Mouse (Mus musculus) megakaryocyte-erythroid progenitor cell, adult 5-6 weeks (primary cell): ENCODE data around the gene Agbl4. TPM values are rescaled to one million over a fixed set of nuclear protein-coding genes. Genes with fewer than 3 reads are reported as not detected.

ENCODE experiments used
- ATAC-seq: replicated peaks from 2 replicates; pipeline ENCODE4 v1.8.0; 2016; ENCODE audit warnings: mild to moderate bottlenecking, inconsistent platforms; ENCODE audit not compliant: severe bottlenecking, poor library complexity, low FRiP score, low TSS enrichment
- total RNA-seq, 2 experiments: library from RNA; stranded (forward) in 1 of 2; stranded (reverse) in 1 of 2; fragments of 200-1000, 215-1000 nt in 1 of 2; fragments of >200 nt in 1 of 2; fragmentation: Nextera tagmentation in 1 of 2; gene quantifications; 2 replicates each; pipeline ENCODE4 v1.2.3; 2014 to 2017

The Agbl4 gene
- total RNA-seq, 2 experiments from 2014 or later = not detected

DNA sequence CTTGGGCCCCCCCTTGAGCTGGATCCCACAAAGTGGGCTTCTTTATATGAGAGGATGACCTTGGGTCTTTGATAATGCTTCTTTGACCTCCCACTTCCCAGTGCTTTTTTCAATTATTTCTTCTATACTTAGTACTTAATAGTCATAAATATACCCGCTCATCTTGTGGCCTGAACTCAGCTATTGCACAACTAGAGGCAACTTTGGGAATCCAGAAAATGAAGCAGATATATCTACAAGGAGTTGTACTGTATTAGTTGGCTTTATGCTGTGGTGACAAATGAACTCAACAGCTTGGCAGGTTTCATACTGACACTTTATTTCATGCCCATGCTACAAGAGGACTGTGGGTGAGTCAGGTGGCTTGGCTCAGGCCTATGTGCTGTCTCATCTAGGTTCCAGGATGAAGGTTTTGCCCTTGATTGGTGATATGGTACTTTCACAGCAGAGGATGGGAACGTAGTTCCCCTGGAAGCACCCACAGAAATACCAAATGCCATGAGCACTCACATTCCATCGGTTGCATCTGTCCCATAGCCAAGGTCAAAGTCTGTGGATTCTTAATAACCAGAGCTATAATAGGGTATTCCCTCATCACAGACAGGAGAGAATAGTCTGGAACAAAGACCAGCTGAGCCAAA, 1197.3 kb downstream of the Agbl4 start:
- no peak for ATAC-seq

GRCm38 (mm10) chr4:111597249-111597661, 1199.8 kb downstream of the Agbl4 start:
- no peak for ATAC-seq

GRCm38 (mm10) chr4:111597986-111598385, 1200.5 kb downstream of the Agbl4 start:
- no peak for ATAC-seq

DNA sequence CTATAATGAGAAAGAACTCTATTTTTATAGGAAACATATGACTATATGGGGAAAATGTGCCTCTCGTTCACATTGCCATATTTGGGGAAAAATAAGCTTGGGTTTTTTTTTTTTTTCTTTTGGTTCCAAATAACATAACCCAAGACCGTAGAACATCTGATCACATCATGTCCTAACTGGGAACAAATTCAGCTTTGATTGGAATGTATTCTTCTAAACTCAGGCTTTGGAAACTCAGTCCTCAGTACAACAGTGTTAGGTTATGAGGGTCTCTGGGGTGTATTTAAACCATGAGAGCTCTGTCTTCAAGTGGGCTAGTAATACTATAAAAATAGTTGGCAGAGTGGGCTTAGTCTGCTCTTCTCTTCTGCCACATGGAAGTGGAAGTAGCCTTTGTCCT, 1205.7 kb downstream of the Agbl4 start:
- ATAC-seq = no peak

DNA sequence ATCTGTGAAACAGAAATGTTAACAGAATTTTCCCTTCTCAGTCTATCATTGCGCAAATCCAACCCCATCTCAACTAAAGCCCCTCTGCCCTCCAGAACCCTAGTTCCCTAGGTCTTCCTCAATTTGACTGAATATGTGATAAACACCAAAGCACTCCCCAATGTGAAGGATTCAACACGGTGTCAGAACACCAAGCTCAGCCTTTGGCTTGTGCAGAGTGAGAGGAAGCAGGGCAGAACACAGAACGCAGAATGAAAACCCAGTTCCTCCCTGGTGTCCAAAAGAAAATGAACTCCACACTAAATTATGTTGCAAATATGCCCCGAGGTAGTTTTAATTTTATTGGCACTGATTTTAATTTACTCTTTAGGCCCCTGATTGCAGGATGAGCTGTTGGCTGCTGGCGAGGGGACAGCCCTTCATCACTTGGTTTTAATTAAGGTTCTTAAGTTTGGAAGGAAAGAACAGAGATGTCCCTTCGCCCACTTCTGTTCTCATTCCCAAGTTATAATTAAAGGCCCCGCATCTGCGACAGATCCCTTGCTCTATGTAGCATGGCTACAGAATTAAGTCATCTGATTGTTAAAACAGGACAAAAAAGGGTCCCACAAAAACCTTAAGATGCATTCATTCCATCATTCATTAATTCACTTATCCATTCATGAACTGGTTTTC, 1210.5 kb downstream of the Agbl4 start:
- no peak for ATAC-seq

GRCm38 (mm10) chr4:111621865-111622264, 1224.4 kb downstream of the Agbl4 start:
- ATAC-seq = no peak

DNA sequence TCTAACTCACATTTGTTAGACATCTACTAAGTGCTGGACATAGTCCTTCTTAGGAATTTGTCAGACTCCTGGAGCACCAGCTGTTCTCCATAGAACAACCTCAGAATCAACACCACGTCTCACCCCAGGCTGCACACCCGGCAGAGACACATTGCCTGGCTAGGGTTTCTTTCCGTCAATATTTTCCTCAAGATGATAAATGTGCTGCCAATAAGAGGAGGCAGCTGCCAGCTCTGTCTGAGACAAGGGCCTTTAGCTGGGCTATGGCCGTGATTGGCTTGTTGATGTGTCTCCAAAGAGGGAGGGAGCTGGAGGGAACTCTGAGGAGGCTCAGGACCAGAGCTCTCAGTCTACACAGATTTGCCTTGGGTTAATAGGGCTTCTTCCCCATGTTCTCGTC, 1227.5 kb downstream of the Agbl4 start:
- ATAC-seq = no peak

GRCm38 (mm10) chr4:111626118-111626830, 1228.8 kb downstream of the Agbl4 start:
- peak; percentile 87 for ATAC-seq

- no peak for ATAC-seq
These were observed 1235.2 kb downstream of the Agbl4 start for GRCm38 (mm10) chr4:111632615-111633014.

DNA sequence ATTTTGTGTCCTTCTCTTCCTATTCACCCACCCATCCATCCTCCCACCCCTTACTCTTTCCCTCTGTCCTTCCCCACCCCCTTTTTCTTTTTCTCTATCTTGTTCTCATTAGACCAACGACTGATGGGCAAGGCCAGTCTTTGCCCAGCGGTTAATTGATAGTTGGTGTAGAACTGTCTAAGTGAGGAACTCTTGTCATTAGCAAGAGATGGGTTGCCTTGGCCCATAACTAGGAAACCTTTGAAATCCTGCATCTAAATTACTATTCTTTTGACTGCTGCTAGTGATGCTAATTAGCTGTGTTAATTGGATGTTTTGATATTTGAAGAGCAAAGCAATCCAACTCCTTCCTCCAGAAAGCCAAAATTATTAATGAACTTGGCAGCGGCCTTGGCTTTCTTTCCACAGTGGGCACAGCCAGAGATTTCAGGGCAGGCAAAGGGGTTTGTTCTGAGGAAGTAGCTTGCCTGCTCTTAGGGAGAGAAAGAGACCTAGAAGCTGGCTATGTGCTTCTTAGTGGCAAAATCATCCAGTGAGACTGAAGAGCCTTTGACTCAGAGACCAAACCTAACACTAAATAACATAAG, 1238.2 kb downstream of the Agbl4 start:
- no peak for ATAC-seq

GRCm38 (mm10) chr4:111638948-111639708, 1241.7 kb downstream of the Agbl4 start:
- ATAC-seq = no peak

DNA sequence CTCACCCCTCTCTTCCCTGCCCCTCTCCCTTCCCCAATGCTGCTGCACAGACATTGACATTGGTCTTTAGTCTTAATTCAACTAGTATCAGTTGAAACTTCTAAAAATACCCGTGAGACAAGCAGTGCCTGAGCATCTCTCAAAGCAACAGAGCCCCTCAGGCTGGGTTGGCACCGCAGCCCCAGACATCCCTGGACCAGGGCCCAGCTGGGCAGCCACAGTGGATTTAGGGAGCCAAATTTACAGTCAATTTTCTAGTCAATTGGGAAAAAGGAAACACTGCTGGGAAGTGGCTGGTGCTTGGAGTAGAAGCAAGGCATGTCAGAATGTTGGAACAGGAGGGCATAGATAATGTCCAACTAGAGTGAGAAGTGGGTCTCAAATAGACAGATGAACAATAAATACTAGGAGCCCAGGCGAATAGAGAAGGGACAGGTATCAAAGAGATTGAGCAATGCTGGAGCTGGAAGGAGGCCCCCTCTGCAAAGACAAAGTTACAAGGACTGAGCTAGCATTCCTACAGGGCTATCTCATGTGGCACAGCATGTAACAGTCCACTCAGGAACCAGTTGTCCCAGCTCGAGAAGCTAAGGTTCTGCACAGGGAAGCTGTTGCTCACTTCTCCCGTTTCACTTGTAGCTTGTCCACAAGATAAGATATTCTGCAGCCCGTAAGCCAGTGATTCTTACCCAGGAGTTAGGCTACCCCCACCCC, 1247.8 kb downstream of the Agbl4 start:
- ATAC-seq = no peak

DNA sequence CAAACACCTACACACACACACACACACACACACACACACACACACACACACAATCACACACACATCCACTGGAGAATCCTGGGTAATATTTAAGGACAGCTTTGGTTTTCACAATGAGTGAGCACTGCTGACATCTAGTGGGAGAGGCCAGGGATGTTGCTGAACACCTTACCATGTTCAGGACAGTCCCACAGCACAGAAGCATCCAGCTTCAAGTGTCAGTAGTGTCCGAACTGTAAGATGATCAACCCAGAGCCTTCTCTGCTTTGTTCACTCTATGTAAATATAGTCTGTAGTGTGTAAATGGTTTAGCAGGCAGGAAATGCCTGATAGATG, 1248.3 kb downstream of the Agbl4 start:
- ATAC-seq = no peak

GRCm38 (mm10) chr4:111653451-111653850, 1256.0 kb downstream of the Agbl4 start:
- no peak for ATAC-seq

- ATAC-seq = no peak
These were observed 1266.3 kb downstream of the Agbl4 start for GRCm38 (mm10) chr4:111663730-111664129.

GRCm38 (mm10) chr4:111664146-111664545, 1266.7 kb downstream of the Agbl4 start:
- ATAC-seq = no peak

DNA sequence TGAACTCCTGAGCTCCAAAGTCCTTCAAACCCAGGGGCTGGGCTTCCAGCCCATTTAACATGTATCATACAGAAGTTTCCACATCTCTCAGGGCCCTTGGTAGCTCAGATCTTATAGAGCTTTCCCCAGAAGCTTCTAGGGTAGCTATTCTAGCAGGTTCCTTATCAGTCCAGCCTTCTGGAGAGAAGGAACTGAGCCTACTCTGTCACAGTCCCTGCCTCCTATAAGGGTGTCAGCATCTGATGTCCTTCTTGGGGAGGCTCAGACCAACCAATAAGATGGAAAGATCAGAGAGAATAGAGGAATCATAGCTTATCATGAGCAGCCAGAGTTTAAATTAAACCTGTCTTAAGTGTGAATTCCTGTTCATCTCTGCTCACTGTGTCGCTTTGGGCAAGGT, 1269.3 kb downstream of the Agbl4 start:
- ATAC-seq = no peak

DNA sequence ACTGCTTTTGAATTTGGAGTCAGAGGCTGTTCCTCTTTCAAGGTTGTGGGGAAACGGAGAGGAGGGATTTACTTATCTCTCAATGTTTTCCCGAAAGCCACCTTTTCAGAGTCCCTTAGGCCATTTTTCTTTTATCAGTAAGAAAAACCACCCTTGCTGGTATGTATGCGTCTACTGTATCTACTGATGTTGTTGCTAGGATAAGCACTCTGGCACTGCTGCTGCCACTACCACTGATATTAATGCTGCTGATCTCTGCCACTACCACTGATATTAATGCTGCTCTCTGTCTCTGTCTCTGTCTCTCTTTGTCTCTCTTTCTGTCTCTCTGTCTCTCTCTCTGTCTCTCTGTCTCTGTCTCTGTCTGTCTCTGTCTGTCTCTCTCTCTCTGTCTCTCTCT, 1271.9 kb downstream of the Agbl4 start:
- no peak for ATAC-seq
